Mouse (Mus musculus): ENCODE data around the gene Pax6.

Gene Pax6

DNA sequence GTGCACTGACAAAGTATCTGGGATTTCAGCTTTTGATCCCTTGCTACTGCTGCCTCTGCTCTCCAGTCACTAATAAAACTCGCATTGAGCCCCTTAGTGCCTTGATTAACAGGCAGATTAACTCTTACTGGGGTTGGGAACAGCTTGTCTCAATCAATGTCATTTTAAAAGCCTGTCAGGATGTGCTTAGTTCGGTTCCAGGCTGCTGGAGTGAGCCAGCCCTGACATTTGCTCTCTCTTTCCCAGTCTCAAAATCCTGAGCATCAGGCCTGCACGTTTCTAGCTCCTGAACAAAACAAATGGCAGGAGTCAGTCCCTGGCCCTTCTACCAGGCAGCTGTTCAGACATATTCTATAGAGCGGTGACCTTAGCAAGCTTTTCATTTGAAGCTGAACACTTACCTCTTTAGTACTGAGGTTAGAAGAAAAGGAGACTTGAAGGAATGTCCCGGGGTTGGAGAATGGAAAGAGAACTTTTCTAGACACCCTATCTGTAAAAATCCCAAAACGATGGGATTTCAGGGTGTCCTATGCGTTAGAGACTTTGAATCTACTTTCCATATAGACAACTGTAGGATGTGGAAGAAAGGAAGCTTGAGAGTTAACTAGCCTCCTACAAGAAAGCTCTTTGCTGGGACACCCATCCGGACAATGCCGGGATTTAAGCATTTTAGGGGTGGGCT is 2.6 kb downstream of the Pax6 start:
- no peak for DNase-seq (ENCODE audit: low spot score in 2 of 2)

DNA sequence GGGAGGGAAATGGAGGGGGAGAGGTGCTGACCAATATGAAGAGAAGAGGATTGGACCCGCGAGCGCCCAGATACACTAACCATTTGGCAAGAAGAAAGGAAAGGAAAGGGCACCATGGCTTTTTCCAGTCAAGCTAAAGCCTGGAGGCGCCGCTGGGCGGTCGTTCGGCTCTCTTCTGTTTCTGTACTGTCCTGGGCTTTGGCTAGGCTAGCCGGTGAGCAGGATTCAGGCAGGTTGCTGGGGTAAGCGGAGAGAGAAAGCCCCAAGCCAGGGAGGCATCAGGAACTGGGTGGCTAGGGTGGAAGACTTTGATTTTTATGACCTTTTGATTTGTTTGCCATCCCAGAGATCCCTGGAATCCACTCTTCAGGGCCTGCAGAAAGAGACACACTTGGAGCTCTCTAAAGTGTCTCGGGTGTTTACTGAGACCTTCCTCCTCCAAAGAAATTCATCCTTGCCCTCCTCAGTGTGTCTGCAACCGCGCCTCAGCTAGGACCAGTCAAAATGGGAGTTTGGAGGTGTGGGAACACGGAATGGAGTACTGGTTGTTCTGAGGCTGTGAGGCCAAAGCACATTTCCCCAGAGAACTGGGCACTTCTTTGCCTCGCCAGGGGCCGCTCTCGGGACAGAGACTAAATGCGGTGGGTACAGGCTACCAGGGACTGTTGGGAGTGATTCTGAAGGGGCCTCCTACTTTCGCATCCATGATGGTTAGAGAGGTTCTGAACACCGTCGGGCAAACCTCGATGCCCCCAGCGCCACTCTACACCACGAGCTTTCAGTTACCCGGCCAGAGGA is 3.3 kb downstream of the Pax6 start:
- no peak for DNase-seq (ENCODE audit: low spot score in 2 of 2)

DNA sequence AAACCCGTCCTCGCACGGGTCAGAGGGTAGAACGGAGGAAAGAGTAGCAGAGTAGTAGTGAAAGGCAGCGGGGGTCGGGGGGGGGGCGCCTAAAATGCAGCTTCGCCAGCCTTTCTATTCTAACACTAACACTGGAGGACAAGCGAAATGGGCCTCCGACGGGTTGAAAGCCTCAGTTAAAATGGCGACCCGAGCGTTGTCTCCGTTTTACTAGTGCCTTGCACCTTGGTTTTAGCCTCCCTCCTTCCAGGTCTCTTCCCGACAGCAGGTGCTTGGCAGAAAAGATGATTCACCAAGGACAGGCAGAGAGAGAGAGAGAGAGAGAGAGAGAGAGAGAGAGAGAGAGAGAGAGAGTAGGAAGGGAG is 3.9 kb downstream of the Pax6 start:
- no peak for DNase-seq (ENCODE audit: low spot score in 2 of 2)

DNA sequence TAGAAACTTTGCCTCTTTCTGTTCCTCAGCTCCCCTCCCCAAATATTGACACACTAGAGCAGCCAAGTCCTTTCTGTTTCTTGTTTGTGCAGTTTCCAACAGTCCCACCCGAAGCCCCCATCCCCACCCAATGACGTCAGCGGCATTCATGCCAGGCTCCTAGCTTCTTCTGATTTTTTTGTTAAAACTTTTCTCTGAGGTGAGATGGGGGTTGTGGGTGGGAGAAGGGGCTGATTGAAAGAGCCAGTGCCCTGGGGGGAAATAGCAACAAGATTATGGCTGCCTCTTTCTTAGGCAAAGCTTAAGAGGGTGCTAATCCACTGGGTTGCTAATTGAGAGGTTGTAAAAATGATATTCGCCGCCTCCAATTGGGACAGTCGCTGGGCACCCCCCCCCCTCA is 4.4 kb downstream of the Pax6 start:
- DNase-seq (ENCODE audit: low spot score in 2 of 2): no peak

DNA sequence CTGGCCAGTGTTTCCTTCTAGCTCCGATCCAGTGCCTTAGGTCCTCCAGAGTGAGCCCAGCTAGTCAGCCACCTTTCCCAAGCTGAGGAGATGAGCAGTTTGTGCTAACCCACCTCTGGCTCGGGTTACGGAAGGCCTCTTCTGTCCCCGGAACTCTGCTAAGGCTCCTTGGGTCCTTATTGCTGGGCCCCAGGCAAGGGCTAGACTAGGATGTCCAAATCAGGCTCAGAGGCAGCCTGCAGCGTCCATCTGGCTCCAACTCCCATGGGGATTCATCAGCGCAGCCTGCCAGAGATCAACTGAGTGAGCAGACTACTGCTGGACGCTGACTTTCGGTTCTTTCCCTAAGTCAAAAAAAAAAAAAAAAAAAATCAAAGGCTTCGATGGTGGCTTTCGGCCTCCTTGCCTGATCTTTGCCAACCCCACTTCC is 4.9 kb downstream of the Pax6 start:
- DNase-seq (ENCODE audit: low spot score in 2 of 2): no peak

DNA sequence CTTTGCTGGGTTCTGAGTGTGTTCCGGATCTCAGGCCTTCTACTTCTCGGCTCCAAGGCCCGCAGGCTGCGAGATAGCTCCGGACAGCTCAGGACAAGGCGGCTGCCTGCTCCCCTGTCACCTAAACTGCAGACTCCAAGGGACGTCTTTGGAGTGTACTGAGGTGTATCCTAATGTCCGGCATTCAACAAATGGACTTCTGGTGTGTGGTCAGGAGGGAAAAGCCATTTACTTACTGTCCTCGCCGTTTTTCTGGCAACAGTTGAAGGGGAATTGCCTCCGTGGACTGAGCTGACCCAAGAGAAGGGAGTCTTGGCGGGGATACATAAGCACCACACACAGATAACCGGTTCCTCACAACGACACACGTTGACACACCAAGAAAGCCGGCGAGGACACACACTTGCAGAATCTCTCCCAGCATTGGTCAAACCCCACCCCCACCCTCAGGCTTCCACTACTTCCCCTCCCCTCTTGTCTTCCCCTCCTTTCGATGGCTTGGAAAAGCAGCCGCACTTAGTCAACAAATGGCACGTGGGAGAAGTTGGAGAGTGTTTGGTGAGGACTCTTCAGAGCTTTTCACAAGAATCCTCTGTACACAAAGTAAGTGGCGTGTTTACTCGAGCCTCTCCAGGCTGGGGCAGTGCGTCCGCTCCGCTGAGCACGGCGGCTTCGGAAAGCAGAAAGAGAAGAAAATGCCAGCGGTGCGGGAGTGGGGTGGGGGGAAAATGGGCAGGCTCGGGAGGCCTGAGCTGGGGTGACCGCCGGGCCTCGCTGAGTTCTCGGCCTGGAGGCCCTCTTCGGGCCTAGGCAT is 5.6 kb downstream of the Pax6 start:
- DNase-seq (ENCODE audit: low spot score in 2 of 2): no peak

DNA sequence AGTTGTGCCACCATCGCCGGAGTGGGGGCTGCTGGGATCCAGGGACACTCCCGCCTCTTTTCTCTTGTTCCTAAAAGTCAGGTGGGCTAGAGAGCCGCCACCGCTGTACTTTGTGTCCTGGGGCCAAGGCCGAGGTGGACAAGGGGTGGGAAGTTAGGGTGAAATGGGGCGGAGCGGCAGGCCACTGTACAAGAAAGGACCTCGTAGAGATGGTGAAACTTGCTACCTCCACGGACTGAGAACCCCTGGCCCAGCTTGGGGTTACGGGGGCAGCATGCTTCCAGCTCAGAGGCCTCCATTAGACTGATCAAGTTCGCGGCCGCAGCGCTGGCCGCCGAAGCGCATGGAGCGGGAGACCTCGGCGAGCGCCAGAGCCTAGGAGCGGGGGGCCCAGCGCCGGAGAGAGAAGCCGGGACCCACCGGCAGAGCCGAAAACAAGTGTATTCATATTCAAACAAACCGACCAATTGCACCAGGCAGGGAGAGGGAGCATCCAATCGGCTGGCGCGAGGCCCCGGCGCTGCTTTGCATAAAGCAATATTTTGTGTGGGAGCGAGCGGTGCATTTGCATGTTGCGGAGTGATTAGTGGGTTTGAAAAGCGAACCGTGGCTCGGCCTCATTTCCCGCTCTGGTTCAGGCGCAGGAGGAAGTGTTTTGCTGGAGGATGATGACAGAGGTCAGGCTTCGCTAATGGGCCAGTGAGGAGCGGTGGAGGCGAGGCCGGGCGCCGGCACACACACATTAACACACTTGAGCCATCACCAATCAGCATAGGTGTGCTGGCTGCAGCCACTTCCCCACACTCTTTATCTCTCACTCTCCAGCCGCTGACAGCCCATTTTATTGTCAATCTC is 6.4 kb downstream of the Pax6 start:
- no peak for DNase-seq (ENCODE audit: low spot score in 2 of 2)

DNA sequence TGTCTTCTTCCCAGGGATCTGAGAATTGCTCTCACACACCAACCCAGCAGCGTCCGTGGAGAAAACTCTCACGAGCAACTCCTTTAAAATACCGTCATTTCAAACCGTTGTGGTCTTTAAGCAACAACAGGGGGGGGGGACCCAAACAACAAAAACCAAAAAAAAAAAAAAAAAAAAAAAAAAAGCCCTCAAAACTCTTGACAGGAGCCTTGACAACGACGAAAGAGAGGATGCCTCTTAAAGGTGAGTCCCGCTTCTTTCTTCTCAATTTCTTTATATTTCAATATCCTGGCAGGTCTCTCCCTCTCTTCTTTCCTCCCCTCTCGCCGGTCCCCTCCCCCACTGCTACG is 7.0 kb downstream of the Pax6 start:
- DNase-seq (ENCODE audit: low spot score in 2 of 2): no peak

DNA sequence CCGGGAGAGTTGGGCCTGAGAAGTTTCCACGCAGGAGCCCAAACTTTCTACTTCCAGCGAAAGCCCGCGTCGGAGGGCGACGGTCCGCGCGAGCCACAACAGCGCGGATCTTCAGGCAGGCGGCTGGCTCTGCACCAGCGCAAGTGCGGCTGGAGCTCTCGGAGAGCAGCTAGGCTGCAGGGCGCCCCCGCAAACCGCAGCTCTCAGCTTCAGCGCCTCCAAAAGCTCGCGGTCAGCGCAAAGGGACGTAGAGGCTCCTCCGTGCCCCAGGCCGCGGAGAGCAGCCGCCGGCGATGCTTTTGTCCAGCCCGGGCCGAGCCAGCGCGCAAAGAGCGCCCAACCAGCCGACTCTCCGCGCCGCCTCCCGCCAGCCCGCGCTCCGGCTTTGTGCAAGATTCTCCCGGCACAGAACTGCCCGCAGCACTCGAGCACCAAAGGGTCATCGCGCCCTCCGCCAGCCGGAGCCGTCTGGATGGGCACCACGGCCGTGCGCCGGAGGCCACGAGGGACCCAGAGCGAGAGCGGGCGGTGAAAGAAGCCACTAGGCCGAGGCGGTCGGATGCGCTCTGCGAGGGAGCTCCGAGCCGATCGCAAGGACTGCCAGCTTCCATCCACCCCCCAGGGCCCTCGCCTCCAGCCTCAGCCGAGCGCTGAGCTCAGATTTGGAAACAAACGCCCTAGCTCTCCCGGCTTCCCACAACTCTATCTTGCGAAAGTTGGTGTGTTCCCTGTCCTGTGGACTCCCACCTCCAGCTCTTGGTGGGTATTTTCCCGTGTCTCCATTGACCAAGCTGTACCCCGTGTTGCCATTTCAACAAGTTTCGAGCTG is 7.6 kb downstream of the Pax6 start:
- no peak for DNase-seq (ENCODE audit: low spot score in 2 of 2)

DNA sequence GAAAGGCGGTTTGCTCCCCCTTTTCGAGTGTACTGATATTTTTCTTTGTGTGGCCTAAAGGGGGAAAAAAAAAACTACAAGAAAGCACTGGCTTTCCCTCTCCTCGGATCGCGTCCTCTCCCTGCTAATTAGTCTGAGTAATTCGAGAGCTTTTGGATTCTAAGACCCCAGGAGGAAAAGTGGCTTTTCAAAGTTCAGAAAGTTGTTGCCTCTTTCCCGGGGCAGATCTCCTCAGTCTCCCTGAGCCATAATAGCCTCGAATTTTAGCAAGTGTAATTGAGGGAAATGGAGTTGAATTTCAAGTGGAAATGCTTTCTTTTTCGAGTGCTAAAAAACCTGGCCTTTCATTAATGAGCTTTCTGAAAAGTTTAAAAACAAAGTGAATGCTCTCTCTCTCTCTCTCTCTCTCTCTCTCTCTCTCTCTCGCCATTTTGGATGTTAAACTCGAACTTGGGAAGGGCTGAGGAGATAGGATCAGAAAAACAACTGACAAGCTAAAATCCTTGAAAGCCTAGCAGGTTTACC is 8.3 kb downstream of the Pax6 start:
- DNase-seq (ENCODE audit: low spot score in 2 of 2): no peak

DNA sequence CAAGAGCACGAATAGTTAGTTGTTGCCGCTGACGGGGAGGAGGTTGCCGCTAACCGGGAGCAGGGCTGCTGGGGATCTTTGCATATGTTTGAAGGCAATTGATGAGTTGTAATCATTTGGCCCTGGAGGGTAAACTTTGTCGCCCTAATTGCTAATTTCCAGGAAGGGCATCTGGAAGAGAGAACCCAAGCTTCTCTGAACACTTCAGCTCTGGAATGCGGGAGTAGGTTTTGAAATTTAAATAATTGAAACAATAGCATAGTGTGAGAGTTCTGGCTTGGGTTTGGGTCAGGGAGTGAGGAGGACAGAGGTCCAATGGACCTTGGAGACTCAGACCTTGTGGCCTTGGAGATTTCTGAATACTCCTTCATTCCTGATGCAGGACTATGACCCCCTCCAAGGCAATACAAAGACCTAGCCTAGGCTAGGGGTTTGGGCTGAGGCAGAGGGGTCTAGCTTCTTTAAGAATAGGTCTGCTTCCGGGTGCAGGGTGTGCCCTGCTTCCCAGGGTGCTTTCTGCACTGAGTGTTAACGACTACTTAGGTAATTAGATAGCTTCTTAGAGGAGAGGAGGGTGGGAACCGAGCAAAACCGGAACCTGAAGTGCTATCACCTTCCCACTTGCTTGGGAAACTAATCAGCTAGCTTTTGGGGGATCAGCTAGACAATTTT is 8.9 kb downstream of the Pax6 start:
- DNase-seq (ENCODE audit: low spot score in 2 of 2): no peak

DNA sequence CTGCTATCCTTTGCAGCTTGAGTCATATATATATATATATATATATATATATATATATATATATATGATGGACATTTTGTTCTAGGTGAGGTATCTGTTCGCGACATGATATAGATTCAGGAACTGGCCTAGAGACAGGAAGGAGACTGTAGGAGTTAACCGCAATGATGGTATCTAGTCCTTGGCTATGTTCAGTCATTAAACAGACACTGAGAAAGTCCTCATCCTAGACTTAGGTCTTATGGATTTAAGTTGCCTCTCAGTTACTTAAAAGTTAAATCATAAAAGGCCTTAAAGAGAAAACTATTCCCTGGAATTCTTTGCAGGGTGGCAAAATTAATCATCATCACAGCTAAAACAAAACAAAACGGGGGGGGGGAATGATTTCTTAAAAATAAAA is 9.6 kb downstream of the Pax6 start:
- DNase-seq (ENCODE audit: low spot score in 2 of 2): no peak

DNA sequence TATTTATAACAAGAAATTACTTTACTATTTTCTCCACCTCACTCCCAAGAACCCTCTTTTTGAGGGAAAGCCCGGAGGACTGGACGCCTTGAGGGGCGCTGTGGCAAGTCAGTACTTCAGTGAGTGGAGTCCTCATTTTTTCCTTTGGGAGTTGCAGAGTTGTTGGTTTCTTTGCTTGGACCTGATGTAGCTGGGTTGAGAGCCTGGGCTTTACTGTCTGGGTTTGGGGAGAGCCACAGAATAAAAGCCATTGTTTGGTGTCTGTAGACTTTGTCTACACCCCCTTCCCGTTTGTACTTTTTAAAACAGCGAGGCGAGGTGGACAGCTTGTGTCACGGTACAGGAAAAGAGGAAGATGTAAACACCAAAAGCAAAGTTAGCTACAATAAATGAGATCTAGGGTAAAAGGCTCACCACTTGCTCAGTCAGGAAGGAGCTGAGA is 10.2 kb downstream of the Pax6 start:
- DNase-seq (ENCODE audit: low spot score in 2 of 2): no peak

DNA sequence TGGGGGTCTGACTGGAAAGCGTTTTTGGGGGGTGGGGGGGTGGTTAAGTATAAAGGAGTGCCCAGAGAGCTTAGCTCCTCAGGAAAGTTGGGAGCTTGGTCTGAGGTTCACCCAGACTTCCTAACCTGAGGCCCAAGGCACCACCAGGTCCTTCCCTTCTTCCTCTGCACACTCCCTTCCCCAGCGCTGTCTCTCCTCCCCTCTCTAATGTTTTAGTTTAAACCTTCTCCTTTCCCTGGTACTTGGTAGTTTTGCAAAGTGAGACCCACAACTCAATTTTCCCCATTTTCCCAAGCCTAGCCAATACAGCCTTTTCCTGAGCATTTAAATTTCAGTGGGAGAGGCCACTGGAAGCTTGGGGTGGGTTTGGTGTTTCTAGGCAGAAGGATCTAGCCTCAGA is 10.6 kb downstream of the Pax6 start:
- no peak for DNase-seq (ENCODE audit: low spot score in 2 of 2)

DNA sequence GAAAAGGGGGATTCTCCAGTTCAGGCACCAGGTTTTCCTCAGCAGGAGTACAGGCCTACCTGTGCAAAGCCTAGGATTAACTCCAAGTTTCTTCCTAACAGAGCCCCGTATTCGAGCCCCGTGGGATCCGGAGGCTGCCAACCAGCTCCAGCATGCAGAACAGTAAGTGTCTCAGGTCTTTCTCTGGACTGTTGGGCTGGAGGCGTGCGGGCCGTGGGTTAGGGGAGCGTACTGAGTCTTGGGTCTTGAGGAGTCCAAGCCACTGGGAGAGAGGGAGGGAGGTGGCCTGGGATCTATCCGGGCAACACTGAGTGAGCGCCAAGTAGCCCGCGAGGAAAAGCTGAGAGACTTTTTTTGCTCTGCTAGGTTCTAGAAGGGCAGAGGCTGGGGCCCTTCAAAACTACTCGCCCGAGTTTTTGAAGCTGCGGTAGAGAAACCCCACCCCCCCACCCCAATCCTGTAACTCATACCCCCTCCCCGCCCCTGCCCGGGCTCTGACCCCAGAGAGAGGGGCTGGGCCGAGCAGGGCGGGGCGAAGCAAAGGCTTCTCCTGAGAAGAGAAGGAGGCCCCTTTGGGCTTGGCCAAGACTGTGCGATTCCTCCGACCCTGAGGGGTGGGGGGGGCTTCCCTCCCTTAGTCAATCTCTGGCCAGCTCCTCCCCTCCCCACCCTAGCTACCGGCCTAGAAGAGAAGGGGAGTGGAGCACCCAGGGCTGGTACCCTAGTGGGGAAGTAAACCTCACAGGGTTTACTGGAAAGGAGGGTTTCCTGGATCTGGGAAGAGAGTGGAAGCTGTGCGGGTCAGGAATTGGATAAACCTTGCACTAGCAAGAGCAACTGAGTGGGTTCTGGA is 11.7 kb downstream of the Pax6 start:
- no peak for DNase-seq (ENCODE audit: low spot score in 2 of 2)

DNA sequence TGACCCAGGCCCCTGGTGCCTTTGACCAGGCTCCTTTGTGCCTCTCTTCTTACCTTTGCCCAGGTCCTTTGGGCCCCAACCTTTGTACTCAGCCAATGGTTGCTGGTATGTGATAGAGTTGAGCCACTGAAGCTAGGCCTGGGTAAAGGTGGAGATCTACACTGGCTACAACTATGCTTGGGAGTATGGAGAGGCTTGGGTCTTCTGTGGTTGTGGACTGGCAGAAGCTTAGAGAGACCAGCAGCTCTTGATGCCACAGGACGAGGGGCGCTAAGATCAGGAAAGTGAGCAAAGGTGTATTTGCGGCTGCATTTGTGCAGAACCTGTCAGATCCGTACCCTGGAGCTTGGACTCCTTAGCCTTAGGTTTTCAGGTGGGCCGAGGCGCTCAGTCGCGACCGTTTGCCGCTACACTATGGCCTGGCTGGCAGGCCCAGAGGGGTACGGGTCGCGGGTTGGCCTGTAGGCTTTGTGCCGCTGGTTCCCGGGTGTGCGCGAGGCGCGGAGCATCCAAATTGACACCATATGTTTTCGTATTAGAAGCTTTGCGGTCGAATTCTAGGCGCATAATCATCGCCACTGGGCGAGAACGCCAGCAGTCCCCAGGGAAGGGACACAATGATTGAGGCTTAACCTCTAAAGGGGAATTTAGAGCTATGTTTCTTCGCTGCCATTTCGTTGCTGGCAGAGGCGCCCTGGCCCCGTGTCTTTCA is 12.5 kb downstream of the Pax6 start:
- no peak for DNase-seq (ENCODE audit: low spot score in 2 of 2)

DNA sequence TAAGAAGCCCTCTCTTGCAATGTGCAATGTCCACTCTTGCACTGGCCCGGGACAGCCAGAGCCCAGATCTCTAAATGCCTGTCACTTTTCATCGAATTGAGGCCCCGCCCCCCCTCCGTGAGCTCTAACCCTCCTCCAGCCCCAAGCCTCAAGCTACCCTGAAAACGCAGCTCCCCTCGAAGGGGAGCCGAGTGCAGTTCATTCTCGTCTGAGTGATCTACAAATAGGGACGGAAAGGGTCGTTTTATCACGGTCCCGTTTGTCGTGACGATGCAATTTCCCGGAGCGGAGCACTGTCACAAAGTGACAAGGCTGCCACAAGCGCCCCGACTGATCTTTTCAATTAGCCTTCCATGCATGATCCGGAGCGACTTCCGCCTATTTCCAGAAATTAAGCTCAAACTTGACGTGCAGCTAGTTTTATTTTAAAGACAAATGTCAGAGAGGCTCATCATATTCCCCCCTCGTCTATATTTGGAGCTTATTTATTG is 13.4 kb downstream of the Pax6 start:
- no peak for DNase-seq (ENCODE audit: low spot score in 2 of 2)

DNA sequence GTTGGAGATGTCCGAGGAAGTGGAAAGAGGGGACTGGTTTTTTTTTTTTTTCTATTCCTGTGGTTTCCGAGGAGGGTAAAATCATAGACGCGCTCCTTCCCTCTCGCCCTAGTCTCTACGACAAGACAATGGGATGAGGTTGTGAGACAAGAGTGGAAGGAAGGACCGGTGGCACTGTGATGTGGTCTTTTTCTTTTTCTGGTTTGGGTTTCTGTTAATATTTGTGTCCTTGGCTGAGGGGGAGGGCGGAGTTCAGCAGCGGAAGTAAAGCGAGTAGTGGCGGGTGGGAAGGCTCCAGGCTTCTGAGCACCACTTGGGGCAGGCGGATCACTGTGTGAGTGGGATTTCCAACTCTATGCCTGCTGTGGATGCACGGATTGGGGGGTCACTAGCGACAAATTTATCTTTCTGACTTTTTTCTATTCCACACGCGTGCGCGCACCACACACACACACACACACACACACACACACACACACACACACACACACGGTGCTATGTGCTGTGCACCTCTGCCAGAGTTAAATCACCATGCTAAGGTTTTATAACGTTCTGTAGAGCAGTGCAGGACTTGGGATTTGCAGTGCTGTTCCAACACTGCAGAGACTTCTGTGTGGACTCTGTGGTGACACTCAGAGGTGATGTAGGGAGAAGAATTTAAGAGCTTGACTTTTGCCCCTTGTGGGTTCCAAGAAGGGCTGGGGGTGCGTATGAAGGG is 14.1 kb downstream of the Pax6 start:
- no peak for DNase-seq (ENCODE audit: low spot score in 2 of 2)
